Mouse (Mus musculus): ENCODE measurements around the gene 1700016H13Rik.

1700016H13Rik gene

GRCm38 (mm10) chr5:103673611-103674010, 17.8 kb upstream of the 1700016H13Rik start:
- DNase-seq (ENCODE audit: extremely low spot score, low spot score) = no peak

GRCm38 (mm10) chr5:103671858-103672257, 16.0 kb upstream of the 1700016H13Rik start:
- no peak for DNase-seq (ENCODE audit: extremely low spot score, low spot score)

GRCm38 (mm10) chr5:103665876-103666275, 10.1 kb upstream of the 1700016H13Rik start:
- DNase-seq (ENCODE audit: extremely low spot score, low spot score) = no peak

GRCm38 (mm10) chr5:103664932-103665331, 9.1 kb upstream of the 1700016H13Rik start:
- DNase-seq (ENCODE audit: extremely low spot score, low spot score) = no peak

GRCm38 (mm10) chr5:103659571-103659970, 3.8 kb upstream of the 1700016H13Rik start:
- no peak for DNase-seq (ENCODE audit: extremely low spot score, low spot score)

- DNase-seq (ENCODE audit: extremely low spot score, low spot score) = no peak
These were observed 3.1 kb upstream of the 1700016H13Rik start for GRCm38 (mm10) chr5:103658921-103659320.

- DNase-seq (ENCODE audit: extremely low spot score, low spot score) = no peak
These were observed 1.0 kb downstream of the 1700016H13Rik start for GRCm38 (mm10) chr5:103654780-103655179.

GRCm38 (mm10) chr5:103654225-103654624, 1.6 kb downstream of the 1700016H13Rik start:
- peak; percentile 50 for DNase-seq (ENCODE audit: extremely low spot score, low spot score)

- no peak for DNase-seq (ENCODE audit: extremely low spot score, low spot score)
These were observed 8.5 kb downstream of the 1700016H13Rik start for GRCm38 (mm10) chr5:103647320-103647719.

- DNase-seq (ENCODE audit: extremely low spot score, low spot score) = no peak
These were observed 11.6 kb downstream of the 1700016H13Rik start for GRCm38 (mm10) chr5:103644167-103644566.

- no peak for DNase-seq (ENCODE audit: extremely low spot score, low spot score)
These were observed 18.6 kb downstream of the 1700016H13Rik start for GRCm38 (mm10) chr5:103637162-103637561.

- no peak for DNase-seq (ENCODE audit: extremely low spot score, low spot score)
These were observed 25.8 kb downstream of the 1700016H13Rik start for GRCm38 (mm10) chr5:103629854-103630580.

- DNase-seq (ENCODE audit: extremely low spot score, low spot score) = no peak
These were observed 26.6 kb downstream of the 1700016H13Rik start, which contains the start of gene Slc10a6 for GRCm38 (mm10) chr5:103629111-103629764. Slc10a6 (minus strand) TSS chr5:103629403.

GRCm38 (mm10) chr5:103628499-103628898, 27.3 kb downstream of the 1700016H13Rik start:
- no peak for DNase-seq (ENCODE audit: extremely low spot score, low spot score)

- DNase-seq (ENCODE audit: extremely low spot score, low spot score) = no peak
These were observed 31.0 kb downstream of the 1700016H13Rik start for GRCm38 (mm10) chr5:103624831-103625230.

GRCm38 (mm10) chr5:103622321-103622720, 33.5 kb downstream of the 1700016H13Rik start:
- DNase-seq (ENCODE audit: extremely low spot score, low spot score) = no peak

GRCm38 (mm10) chr5:103620301-103620973, 35.4 kb downstream of the 1700016H13Rik start:
- no peak for DNase-seq (ENCODE audit: extremely low spot score, low spot score)

- no peak for DNase-seq (ENCODE audit: extremely low spot score, low spot score)
These were observed 38.6 kb downstream of the 1700016H13Rik start for GRCm38 (mm10) chr5:103617191-103617590.

- no peak for DNase-seq (ENCODE audit: extremely low spot score, low spot score)
These were observed 41.5 kb downstream of the 1700016H13Rik start for GRCm38 (mm10) chr5:103614356-103614755.

GRCm38 (mm10) chr5:103612316-103612715, 43.5 kb downstream of the 1700016H13Rik start:
- no peak for DNase-seq (ENCODE audit: extremely low spot score, low spot score)

GRCm38 (mm10) chr5:103610856-103611472, 44.8 kb downstream of the 1700016H13Rik start:
- no peak for DNase-seq (ENCODE audit: extremely low spot score, low spot score)

- DNase-seq (ENCODE audit: extremely low spot score, low spot score) = no peak
These were observed 45.7 kb downstream of the 1700016H13Rik start for GRCm38 (mm10) chr5:103610148-103610547.
